Mouse (Mus musculus) kidney, adult 18-20 months (tissue): ENCODE data around the gene Pafah2.

Experiments used
- DNase-seq: peaks from one replicate; pipeline ENCODE4 v3.0.0; 2021

Pafah2 gene

GRCm38 (mm10) chr4:134466381-134467262 lies 70.5 kb downstream of the Pafah2 start:
- DNase-seq, result no peak

DNA sequence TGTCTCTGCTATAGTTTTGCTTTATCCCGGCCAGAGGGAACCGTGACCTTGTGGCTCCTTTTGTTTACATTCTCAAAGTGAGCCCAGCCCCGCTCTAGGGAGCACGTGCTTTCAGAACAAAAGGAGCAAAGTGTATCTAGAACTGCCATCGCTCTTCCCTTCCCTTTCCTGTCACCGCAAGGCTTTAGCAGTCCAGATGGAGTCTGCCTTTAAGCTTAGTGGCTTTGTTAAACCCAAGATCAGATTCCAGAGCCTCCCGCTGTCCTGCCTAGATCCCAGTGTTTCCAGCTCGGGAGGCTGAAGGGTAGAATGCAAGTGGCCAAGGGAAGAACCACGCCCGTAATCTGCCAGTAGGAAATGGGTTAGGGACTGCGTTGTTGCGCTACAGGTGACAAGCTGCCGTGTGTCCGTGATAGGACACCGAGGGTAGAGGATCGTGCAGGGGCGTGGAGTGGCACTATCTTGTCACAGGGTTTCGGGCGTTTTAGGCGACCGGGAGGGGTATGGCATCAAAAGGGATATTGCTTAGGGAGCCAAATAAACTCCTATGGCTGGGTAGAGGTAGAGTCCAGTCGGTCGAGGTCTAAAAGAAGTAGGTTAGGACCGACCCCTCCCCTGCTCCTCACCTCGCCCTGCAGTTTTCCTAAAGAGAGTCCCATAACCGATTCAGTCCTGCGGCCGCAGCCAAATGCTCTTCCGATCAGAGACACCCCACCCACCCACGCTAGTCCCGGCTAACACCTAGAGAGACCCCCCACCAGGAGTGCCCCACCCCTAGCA lies 71.5 kb downstream of the Pafah2 start:
- no peak for DNase-seq

- peak; percentile 93 for DNase-seq
These were observed 72.1 kb downstream of the Pafah2 start, which contains the start of gene Stmn1 for GRCm38 (mm10) chr4:134468215-134468575. Stmn1 (plus strand) TSS chr4:134468320.

GRCm38 (mm10) chr4:134468578-134469266 lies 72.6 kb downstream of the Pafah2 start:
- DNase-seq, result peak; percentile 93

DNA sequence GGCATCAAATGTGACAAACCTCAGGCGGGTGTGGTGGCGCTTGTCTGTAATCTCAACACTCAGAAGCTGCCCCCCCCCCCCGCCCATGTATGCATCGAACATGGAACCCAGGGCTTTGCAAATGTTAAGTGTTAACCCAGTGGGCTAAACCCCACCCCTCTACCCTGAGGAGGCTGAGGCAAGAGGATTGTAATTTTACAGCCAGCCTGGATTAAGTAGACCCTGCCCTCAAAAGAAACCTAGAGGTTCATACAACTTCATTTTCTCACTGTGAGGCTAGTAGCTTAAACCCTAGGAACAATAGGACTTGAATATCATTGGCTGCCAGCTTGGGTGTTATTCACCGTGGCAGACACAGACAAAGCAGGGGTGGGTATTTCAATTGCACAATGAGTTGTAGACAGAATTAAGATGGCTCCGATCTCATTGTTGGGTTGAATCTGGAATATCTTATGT lies 73.2 kb downstream of the Pafah2 start:
- no peak for DNase-seq

GRCm38 (mm10) chr4:134469985-134470384 lies 73.9 kb downstream of the Pafah2 start:
- DNase-seq, result no peak

- no peak for DNase-seq
These were observed 75.3 kb downstream of the Pafah2 start for GRCm38 (mm10) chr4:134471469-134471868.

GRCm38 (mm10) chr4:134473764-134474163 lies 77.6 kb downstream of the Pafah2 start:
- DNase-seq, result no peak

DNA sequence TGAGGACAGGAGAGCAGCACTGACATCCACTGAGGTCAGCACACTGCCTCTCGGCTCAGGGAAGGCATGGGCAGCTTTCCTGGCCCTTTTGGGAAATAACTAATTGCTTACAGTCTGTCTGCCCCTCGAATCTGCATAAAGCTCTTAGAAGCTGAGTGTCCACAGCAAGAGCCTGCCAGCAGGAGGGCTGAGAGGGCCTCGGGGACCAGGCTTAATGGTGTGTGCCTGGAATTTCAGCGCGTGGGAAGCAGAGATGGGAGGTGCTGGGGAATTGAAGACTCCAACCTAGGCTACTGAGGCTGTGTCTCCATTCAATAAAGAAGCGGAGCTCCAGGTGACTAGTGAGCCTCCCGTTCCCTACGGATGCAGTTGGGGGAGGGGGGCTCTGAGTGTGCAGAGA lies 78.1 kb downstream of the Pafah2 start:
- DNase-seq, result no peak

DNA sequence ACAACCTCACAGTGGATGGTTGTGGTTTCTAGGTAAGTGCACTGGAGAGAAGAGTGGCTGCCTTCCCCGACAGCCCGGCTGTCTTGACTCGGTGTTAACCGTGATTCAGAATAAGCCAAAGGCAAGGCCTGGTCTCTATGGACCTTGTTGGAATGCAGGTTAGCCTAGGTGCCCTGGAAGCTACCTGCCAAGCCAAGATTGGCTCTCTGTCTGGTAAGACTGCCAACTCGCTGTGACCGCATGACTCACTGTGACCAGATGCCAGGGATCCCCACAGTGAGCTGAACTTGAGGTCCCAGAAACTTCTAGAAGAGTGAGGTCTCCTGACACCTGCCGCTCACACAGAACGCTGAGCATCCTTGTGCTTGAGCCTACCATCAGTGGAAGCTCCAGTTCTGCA lies 80.8 kb downstream of the Pafah2 start:
- no peak for DNase-seq
